Mouse (Mus musculus) liver, postnatal 0 days (tissue): ENCODE measurements at regions not wholly inside any gene's neighbourhood (a gene's known extent, or its start where the extent isn't known, plus 50 kb on each side); places are given as distances from the start of the nearest gene placed in this dataset.

Experiments used
- CTCF ChIP-seq: sonication (generic); IDR thresholded peaks from 2 replicates; pipeline ENCODE4 v1.5.1; 2016; ENCODE audit warnings: antibody characterized with exemption, low read depth
- EP300 ChIP-seq: IDR thresholded peaks from 2 replicates; pipeline ENCODE4 v1.6.1; 2016; ENCODE audit warnings: antibody characterized with exemption, low read depth, mild to moderate bottlenecking

- TF ChIP-seq EP300: no peak
- no peak for TF ChIP-seq CTCF
Observed at GRCm38 (mm10) chr17:85801079-85801605, 113.1 kb upstream of the Six2 start.
